Mouse (Mus musculus) intestine, embryonic 14.5 days (tissue): Measurements from ENCODE around the gene Fto. TPM values are rescaled to one million over a fixed set of nuclear protein-coding genes. Genes with fewer than 3 reads are reported as not detected.

ENCODE experiments used
- ATAC-seq: fragments of 200-750 bp; cut with Nextera tagmentation; replicated peaks from 2 replicates; pipeline ENCODE4 v1.8.0; 2017; ENCODE audit warnings: low read depth, moderate number of reproducible peaks, moderate TSS enrichment, moderate library complexity; ENCODE audit not compliant: low FRiP score, low TSS enrichment
- DNase-seq: peaks from one replicate; pipeline ENCODE4 v3.0.0-alpha.2; 2018; ENCODE audit warnings: low spot score
- H3K27ac ChIP-seq: fragments of 300-500 bp; sonication (generic); 2 replicates; pipeline ENCODE4 v1.5.1; 2014; ENCODE audit warnings: low read depth, mild to moderate bottlenecking, control low read depth
- H3K27me3 ChIP-seq: fragments of 300-500 bp; sonication (generic); replicated peaks from 2 replicates; pipeline ENCODE4 v1.6.1; 2014; ENCODE audit warnings: low read length, control low read depth; ENCODE audit not compliant: control insufficient read depth, insufficient read depth
- H3K36me3 ChIP-seq: fragments of 300-500 bp; sonication (generic); 2 replicates; pipeline ENCODE4 v1.6.1; 2014; ENCODE audit warnings: low read length, control low read depth; ENCODE audit not compliant: control insufficient read depth, insufficient read depth
- H3K4me1 ChIP-seq: fragments of 300-500 bp; sonication (generic); replicated peaks from 2 replicates; pipeline ENCODE4 v1.6.1; 2014; ENCODE audit warnings: low read length, control low read depth, mixed read lengths; ENCODE audit not compliant: control insufficient read depth, insufficient read depth
- H3K4me2 ChIP-seq: fragments of 300-500 bp; sonication (generic); 2 replicates; pipeline ENCODE4 v1.6.1; 2014; ENCODE audit warnings: low read length
- H3K4me3 ChIP-seq: fragments of 300-500 bp; sonication (generic); 2 replicates; pipeline ENCODE4 v1.5.1; 2014; ENCODE audit warnings: low read depth, low read length, control low read depth, mixed read lengths
- H3K9ac ChIP-seq: fragments of 300-500 bp; sonication (generic); 2 replicates; pipeline ENCODE4 v1.6.1; 2014; ENCODE audit warnings: mild to moderate bottlenecking, low read length
- H3K9me3 ChIP-seq: fragments of 300-500 bp; sonication (generic); 2 replicates; pipeline ENCODE4 v1.6.1; 2016; ENCODE audit warnings: low read length, control low read depth; ENCODE audit not compliant: control insufficient read depth
- WGBS: fragments of 180-500 bp; shearing (Covaris S2); extraction: QIAGEN DNeasy Blood & Tissue Kit; methylation state at CpG from one replicate; pipeline ENCODE4 v1.1.7; 2014; 5-methylcytosine and 5-hydroxymethylcytosine counted together
- polyA plus RNA-seq: library from polyadenylated mRNA; unstranded; fragments of >200 nt; fragmentation: Nextera tagmentation; extraction: Ambion mirVana; gene quantifications from 2 replicates; pipeline ENCODE4 v1.2.1, GENCODE M21; 2014

Gene Fto
- polyA plus RNA-seq, 1 experiment from 2014 or later, result 77.7 TPM

- Histone ChIP-seq H3K27me3 (no peaks in the 10 kb centered on the region), H3K4me2 (no peak overlapping the region), H3K36me3 (0 out of 2 replicates have a peak, but pooled peaks cover 2% of the 10 kb centered on the region), H3K4me3 (no peak overlapping the region), H3K9me3 (no peaks in the 10 kb centered on the region), H3K27ac (no peak overlapping the region), H3K4me1 (peaks cover 16% of the 10 kb centered on the region), H3K9ac (no peak overlapping the region)
- WGBS, result 27% methylated on average over 4 of the region's 4 CpGs
- no peak for ATAC-seq
- no peak for DNase-seq
Observed at GRCm38 (mm10) chr8:91524865-91525250, 211.5 kb downstream of the Fto start.

- no peaks in the 10 kb centered on the region for H3K27me3 ChIP-seq
- WGBS, result 23% methylated on average over 10 of the region's 10 CpGs
- H3K36me3 ChIP-seq, result 0 out of 2 replicates have a peak, but pooled peaks cover 2% of the 10 kb centered on the region
- no peak overlapping the region for H3K9ac ChIP-seq
- no peaks in the 10 kb centered on the region for H3K9me3 ChIP-seq
- ATAC-seq, result no peak
- peaks cover 16% of the 10 kb centered on the region for H3K4me1 ChIP-seq
- H3K27ac ChIP-seq, result no peak overlapping the region
- H3K4me2 ChIP-seq, result no peak overlapping the region
- H3K4me3 ChIP-seq, result no peak overlapping the region
- no peak for DNase-seq
Observed at GRCm38 (mm10) chr8:91525342-91525817, 212.1 kb downstream of the Fto start.

- Histone ChIP-seq H3K4me1 (peaks cover 20% of the 10 kb centered on the region), H3K27ac (no peak overlapping the region), H3K9me3 (no peaks in the 10 kb centered on the region), H3K27me3 (no peaks in the 10 kb centered on the region), H3K4me2 (no peak overlapping the region), H3K36me3 (0 out of 2 replicates have a peak, but pooled peaks cover 2% of the 10 kb centered on the region), H3K9ac (no peak overlapping the region), H3K4me3 (no peak overlapping the region)
- 55% methylated on average over 2 of the region's 2 CpGs for WGBS
- ATAC-seq (no peak), DNase-seq (no peak)
Observed at GRCm38 (mm10) chr8:91528967-91529366, 215.6 kb downstream of the Fto start.

- Histone ChIP-seq H3K9ac (no peak overlapping the region), H3K36me3 (0 out of 2 replicates have a peak, but pooled peaks cover 2% of the 10 kb centered on the region), H3K27ac (no peak overlapping the region), H3K27me3 (no peaks in the 10 kb centered on the region), H3K4me2 (no peak overlapping the region), H3K4me1 (peaks cover 17% of the 10 kb centered on the region), H3K9me3 (no peaks in the 10 kb centered on the region), H3K4me3 (no peak overlapping the region)
- ATAC-seq (no peak), DNase-seq (no peak)
- 77% methylated on average over 5 of the region's 5 CpGs for WGBS
Observed at GRCm38 (mm10) chr8:91529699-91530098, 216.4 kb downstream of the Fto start.

- ATAC-seq, result no peak
- WGBS, result 86% methylated on average over 8 of the region's 8 CpGs
- H3K4me2 ChIP-seq, result no peak overlapping the region
- no peak overlapping the region for H3K9ac ChIP-seq
- no peak overlapping the region for H3K4me3 ChIP-seq
- peaks cover 9% of the 10 kb centered on the region for H3K4me1 ChIP-seq
- H3K27me3 ChIP-seq, result no peaks in the 10 kb centered on the region
- H3K36me3 ChIP-seq, result 0 out of 2 replicates have a peak, but pooled peaks cover 2% of the 10 kb centered on the region
- no peak for DNase-seq
- H3K9me3 ChIP-seq, result no peaks in the 10 kb centered on the region
- H3K27ac ChIP-seq, result no peak overlapping the region
Observed at GRCm38 (mm10) chr8:91530656-91531055, 217.3 kb downstream of the Fto start.

- H3K27me3 ChIP-seq, result no peaks in the 10 kb centered on the region
- ATAC-seq, result no peak
Observed at GRCm38 (mm10) chr8:91531971-91532370, 218.6 kb downstream of the Fto start.

GRCm38 (mm10) chr8:91532671-91533436 is 219.5 kb downstream of the Fto start:
- DNase-seq, result no peak
- WGBS, result 67% methylated on average over 18 of the region's 18 CpGs
- no peak overlapping the region for H3K27ac ChIP-seq
- no peak overlapping the region for H3K4me3 ChIP-seq
- H3K4me2 ChIP-seq, result no peak overlapping the region
- ATAC-seq, result no peak; the same call in 1 of the 2 replicates
- H3K9ac ChIP-seq, result no peak overlapping the region
- no peaks in the 10 kb centered on the region for H3K27me3 ChIP-seq
- 0 out of 2 replicates have a peak, but pooled peaks cover 2% of the 10 kb centered on the region for H3K36me3 ChIP-seq
- H3K4me1 ChIP-seq, result peaks cover 9% of the 10 kb centered on the region
- H3K9me3 ChIP-seq, result no peaks in the 10 kb centered on the region

More at GRCm38 (mm10) chr8:91531971-91532370, 218.6 kb downstream of the Fto start:
- peak; percentile 92 for DNase-seq
- H3K4me1 ChIP-seq, result peaks cover 9% of the 10 kb centered on the region
- H3K9me3 ChIP-seq, result no peaks in the 10 kb centered on the region
- WGBS, result 27% methylated on average over 8 of the region's 8 CpGs
- no peak overlapping the region for H3K9ac ChIP-seq
- no peak overlapping the region for H3K27ac ChIP-seq
- H3K4me2 ChIP-seq, result no peak overlapping the region
- H3K36me3 ChIP-seq, result 0 out of 2 replicates have a peak, but pooled peaks cover 2% of the 10 kb centered on the region
- H3K4me3 ChIP-seq, result no peak overlapping the region

GRCm38 (mm10) chr8:91534752-91535151 is 221.4 kb downstream of the Fto start:
- no peaks in the 10 kb centered on the region for H3K27me3 ChIP-seq
- no peak overlapping the region for H3K9ac ChIP-seq
- no peaks in the 10 kb centered on the region for H3K9me3 ChIP-seq
- ATAC-seq, result no peak
- peaks cover 4% of the 10 kb centered on the region for H3K4me1 ChIP-seq
- no peaks in the 10 kb centered on the region for H3K36me3 ChIP-seq
- WGBS, result 84% methylated on average over 5 of the region's 5 CpGs
- no peak for DNase-seq
- no peak overlapping the region for H3K4me2 ChIP-seq
- no peak overlapping the region for H3K27ac ChIP-seq
- no peak overlapping the region for H3K4me3 ChIP-seq
